Mouse (Mus musculus) MN1 (cell line): ENCODE measurements around the gene Pdzk1.
A peak's percentile ranks its signal among the peaks of the same experiment; 100 is the strongest.

ENCODE experiments used
- DNase-seq: peaks from one replicate; pipeline ENCODE4 v3.0.0-alpha.2; 2016; ENCODE audit warnings: low spot score

The Pdzk1 gene

DNA sequence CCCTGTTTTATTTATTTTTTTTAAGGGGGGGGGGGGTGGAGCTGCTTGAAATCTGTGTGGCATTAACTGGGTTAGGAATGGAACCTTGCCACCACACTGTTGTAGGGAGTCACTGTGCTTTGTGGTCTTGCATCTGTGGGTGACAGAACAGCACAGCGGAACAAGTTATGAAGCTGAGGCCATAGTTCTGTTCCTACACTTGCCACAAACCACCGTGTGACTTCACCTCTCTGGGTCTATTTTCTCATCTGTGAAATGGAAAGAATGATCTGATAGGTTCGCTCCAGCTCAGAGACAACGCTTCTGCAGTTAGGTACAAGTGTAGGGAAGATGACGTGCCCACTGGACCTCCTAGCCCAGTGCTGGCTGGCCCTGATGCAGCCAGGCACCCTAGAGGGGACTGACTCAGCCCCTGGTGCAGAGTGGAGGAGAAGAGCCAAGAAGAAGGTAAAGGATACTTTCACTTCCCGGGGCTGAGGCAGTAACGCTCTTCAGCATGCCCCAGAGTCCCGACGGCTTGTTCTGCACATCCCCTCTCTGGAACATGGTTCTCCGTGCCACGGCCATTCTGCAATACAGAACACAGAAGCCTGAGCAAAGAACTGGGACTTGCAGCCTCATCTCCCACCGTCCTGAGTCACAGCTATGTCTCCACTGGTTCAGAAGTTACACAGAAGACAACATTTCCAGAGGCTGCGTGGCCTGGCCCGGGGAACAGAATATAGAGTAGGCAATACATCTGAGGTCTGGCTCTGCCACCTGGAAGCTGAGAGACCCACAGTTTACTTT, 53.2 kb downstream of the Pdzk1 start:
- no peak for DNase-seq

DNA sequence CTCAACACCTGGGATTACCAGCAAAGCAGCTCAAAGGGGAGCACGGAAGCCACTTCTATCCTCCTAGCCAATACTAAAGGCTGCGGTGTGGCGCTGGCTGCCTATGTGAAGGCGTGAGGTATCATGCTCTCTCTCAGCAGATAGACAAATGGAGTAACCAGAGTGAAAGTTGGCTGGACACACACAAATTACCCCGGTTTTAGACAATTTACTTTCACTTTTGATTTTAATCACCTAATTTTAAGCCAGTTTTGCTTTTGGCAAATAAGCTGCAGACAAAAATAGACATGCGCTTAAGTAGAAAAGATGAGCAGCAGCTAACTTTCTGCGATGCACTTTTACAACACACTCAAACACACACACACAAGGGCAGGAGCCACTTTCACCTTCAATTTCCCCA, 54.6 kb downstream of the Pdzk1 start:
- DNase-seq: no peak

DNA sequence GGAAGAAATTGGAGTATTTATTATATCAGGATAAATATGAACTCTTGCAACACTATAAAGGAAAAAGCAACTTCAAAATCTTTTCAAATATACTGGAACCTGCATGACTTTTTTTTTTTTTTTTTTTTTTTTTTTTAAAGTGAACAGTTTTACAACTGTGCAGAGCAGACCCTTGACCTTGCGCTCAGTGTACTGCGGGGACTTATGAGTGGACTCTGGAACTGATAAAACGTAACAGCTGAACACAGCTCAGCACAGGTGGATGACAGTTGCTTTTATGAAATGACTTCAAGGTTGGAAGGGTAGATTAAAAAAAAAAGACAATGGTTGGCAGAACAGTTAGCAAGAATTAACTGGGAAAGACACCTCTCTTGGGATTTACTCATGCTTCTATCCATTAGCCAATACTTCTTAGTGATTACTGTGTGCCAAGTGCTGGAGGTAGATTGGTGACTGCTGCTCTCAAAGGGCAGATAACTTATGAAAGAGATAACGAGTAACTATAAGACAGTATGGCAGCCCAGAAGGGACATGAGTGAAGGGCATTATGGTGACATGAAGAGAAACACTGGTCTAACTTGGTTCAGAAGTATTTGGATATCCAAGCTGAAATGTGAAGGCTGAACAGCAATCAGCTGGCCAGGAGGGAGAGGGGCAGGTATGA, 73.4 kb downstream of the Pdzk1 start:
- no peak for DNase-seq

DNA sequence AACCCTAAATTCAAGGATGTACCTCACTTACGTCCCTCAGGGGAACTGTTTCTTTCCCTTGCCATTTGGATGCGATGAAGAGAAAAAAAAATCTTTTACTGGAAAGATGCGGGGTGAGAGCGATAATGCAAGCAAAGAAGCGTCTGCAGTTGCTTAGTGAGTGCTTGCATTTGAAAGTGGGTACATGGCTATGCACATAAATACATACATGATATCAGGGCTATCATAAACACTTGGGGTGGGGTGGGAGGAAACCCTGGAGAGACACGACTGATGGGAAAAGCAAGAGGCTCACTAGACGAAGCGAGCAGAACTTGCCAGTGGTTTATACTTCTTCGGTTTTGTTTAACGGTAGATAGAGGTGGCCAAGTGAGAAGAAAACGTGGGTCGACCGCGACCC, 75.3 kb downstream of the Pdzk1 start, which contains the start of gene Gja5:
Gene Gja5, plus strand, starts transcription at position 301 of the 400 bp plus-strand sequence.
- no peak for DNase-seq

DNA sequence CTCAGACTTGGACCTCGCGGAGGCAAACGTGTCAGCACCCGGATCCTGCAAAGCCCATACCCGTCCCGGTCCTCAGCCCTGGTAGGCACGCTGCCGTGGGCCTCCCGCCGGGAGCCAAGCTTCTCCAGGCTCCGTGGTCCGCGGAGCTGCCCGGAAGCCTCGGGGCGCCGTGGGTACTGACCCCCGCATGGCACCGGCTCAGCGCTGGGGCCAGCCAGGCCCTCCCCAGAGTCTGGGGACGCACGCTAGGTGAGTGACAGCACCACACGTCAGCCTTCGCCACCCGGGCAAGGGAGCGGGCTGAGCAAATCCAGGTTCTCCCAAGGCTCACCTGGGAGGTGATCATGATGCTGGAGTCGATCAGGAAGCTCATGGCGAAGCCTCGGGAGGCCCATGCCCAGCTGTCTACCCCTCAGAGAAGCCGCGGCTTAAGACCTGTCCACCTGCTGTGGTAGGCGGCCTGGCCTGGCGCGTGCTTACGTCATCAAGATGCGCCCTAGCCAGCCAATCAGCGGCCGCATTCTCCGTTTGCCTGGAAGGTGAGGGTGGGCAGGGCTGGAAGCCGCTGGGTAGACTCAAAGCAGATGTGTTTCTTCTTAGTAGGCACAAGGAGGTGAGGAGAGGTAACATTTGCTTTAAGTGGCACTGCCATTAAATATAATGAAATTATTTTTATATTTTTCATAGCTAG, 75.9 kb downstream of the Pdzk1 start, which contains the start of gene Gpr89:
Gene Gpr89, minus strand, starts transcription at position 496 of the 691 bp plus-strand sequence.
- DNase-seq: peak; percentile 95

DNA sequence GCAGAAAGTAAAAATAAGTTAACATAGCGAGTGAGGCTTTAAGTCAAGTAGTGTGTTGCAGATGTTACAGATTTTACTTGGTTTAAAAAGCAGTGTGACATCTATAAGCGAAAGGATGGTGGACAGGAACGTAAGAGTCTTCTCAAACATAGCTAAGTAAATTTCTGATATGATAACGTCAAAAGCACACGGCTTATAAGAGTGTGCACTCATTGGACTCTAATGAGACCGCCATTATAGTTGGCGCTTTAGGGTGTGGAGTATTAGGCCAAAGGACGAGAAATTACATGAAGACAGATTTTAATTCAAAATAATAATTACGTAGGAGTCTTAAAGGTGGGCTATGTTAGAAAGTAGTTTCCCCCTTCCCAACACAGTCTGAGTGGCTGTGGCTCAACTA, 76.5 kb downstream of the Pdzk1 start:
- DNase-seq: no peak
